12 mouse cellular contexts compared by ENCODE assay signal in genomic region chr12:111009615-111010257, GRCm38 (mm10). TPM values are rescaled to one million over a fixed set of nuclear protein-coding genes. Genes with fewer than 3 reads are reported as not detected.
DNase-seq lines count a peak whose midpoint lies in the region; ATAC-seq and TF ChIP-seq lines count a peak whose summit lies in the region.
"Had no signal": no experiment of that assay in that cellular context is flagged by ENCODE, and none has a peak within 500 bp of the region (broad histone marks: within the 10 kb centered on the region; RNA-seq: fewer than 3 reads in every experiment).

No protein-coding gene starts in this region.

- peak overlapping the region; percentile 44 for H3K27ac ChIP-seq in heart, embryonic 13.5 days (replicated peaks)
- H3K27ac ChIP-seq in midbrain, embryonic 11.5 days (ENCODE audit: low read depth, low read length), result no peak overlapping the region
- no peak overlapping the region for H3K27ac ChIP-seq in midbrain, postnatal 0 days (ENCODE audit: low read depth, low read length)
- H3K27ac ChIP-seq in liver, embryonic 15.5 days (replicated peaks), result peak overlapping the region; percentile 71

- peaks cover 53% of the 10 kb centered on the region for H3K4me1 ChIP-seq in heart, embryonic 13.5 days
- H3K4me1 ChIP-seq in midbrain, embryonic 11.5 days (ENCODE audit: control insufficient read depth, insufficient read depth, low read length), result no peaks in the 10 kb centered on the region
- no peaks in the 10 kb centered on the region for H3K4me1 ChIP-seq in midbrain, postnatal 0 days (ENCODE audit: insufficient read depth, low read length)
- peaks cover 55% of the 10 kb centered on the region for H3K4me1 ChIP-seq in liver, embryonic 15.5 days (replicated peaks)

- no peaks in the 10 kb centered on the region for H3K27me3 ChIP-seq in heart, embryonic 13.5 days (replicated peaks)
- no peaks in the 10 kb centered on the region for H3K27me3 ChIP-seq in midbrain, embryonic 11.5 days (ENCODE audit: control insufficient read depth, insufficient read depth, low read length)
- H3K27me3 ChIP-seq in midbrain, postnatal 0 days (ENCODE audit: insufficient read depth, low read length), result no peaks in the 10 kb centered on the region
- no peaks in the 10 kb centered on the region for H3K27me3 ChIP-seq in liver, embryonic 15.5 days

- no peak for TF ChIP-seq CTCF in midbrain, postnatal 0 days (IDR thresholded peaks at IDR 0.05)

- H3K36me3 ChIP-seq in heart, embryonic 13.5 days, result no peaks in the 10 kb centered on the region
- no peaks in the 10 kb centered on the region for H3K36me3 ChIP-seq in midbrain, embryonic 11.5 days (ENCODE audit: control insufficient read depth, insufficient read depth, low read length)
- H3K36me3 ChIP-seq in midbrain, postnatal 0 days (ENCODE audit: insufficient read depth, low read length), result no peaks in the 10 kb centered on the region
- no peaks in the 10 kb centered on the region for H3K36me3 ChIP-seq in liver, embryonic 15.5 days (replicated peaks)

- intact Hi-C loops in heart, postnatal 25 days (cut with DNase I), result no loop called here

- peak overlapping the region; percentile 59; the same call in 1 of the 2 replicates for H3K9ac ChIP-seq in heart, embryonic 13.5 days
- H3K9ac ChIP-seq in midbrain, embryonic 11.5 days (ENCODE audit: low read length), result no peak overlapping the region
- no peak overlapping the region for H3K9ac ChIP-seq in midbrain, postnatal 0 days (replicated peaks; ENCODE audit: low read length, poor library complexity, severe bottlenecking)
- H3K9ac ChIP-seq in liver, embryonic 15.5 days, result no peak overlapping the region; the same call in 1 of the 2 replicates

- WGBS in heart, embryonic 13.5 days, result 19% methylated on average over 6 of the region's 6 CpGs
- WGBS in midbrain, embryonic 11.5 days, result 80% methylated on average over 6 of the region's 6 CpGs
- 70% methylated on average over 6 of the region's 6 CpGs for WGBS in midbrain, postnatal 0 days
- 22% methylated on average over 6 of the region's 6 CpGs for WGBS in liver, embryonic 15.5 days (ENCODE audit: insufficient replicate concordance)

- no peak overlapping the region for H3K4me2 ChIP-seq in heart, embryonic 13.5 days
- H3K4me2 ChIP-seq in midbrain, embryonic 11.5 days, result no peak overlapping the region
- H3K4me2 ChIP-seq in midbrain, postnatal 0 days (ENCODE audit: low read depth, low read length, poor library complexity, severe bottlenecking), result no peak overlapping the region
- peak overlapping the region; percentile 13; the same call in 1 of the 2 replicates for H3K4me2 ChIP-seq in liver, embryonic 15.5 days

- no peak for DNase-seq in heart, postnatal 25 days (ENCODE audit: low spot score)
- DNase-seq in midbrain, embryonic 11.5 days (ENCODE audit: low spot score, missing footprints), result peak; percentile 67
- DNase-seq in midbrain, postnatal 0 days (ENCODE audit: low spot score), result no peak
- no peak for DNase-seq in thymus, postnatal 36 days
- no peak for DNase-seq in right cerebral cortex, postnatal 4 days
- no peak for DNase-seq in kidney, postnatal 25 days
- DNase-seq: adrenal gland, adult 2 months; kidney, adult 8-10 months; thymus, postnatal 14 days had no signal

- H3K4me3 ChIP-seq in heart, embryonic 13.5 days, result no peak overlapping the region
- no peak overlapping the region for H3K4me3 ChIP-seq in midbrain, embryonic 11.5 days (ENCODE audit: low read depth, low read length)
- no peak overlapping the region for H3K4me3 ChIP-seq in midbrain, postnatal 0 days (ENCODE audit: low read depth, low read length)
- no peak overlapping the region for H3K4me3 ChIP-seq in liver, embryonic 15.5 days (replicated peaks)
- H3K4me3 ChIP-seq: erythroblast, embryonic 14.5 days had no signal

- H3K9me3 ChIP-seq in heart, embryonic 13.5 days, result peaks cover 7% of the 10 kb centered on the region
- H3K9me3 ChIP-seq in midbrain, embryonic 11.5 days (ENCODE audit: control insufficient read depth, low read length), result no peaks in the 10 kb centered on the region
- H3K9me3 ChIP-seq in midbrain, postnatal 0 days (ENCODE audit: low read length), result no peaks in the 10 kb centered on the region
- H3K9me3 ChIP-seq in liver, embryonic 15.5 days (replicated peaks), result no peaks in the 10 kb centered on the region

- ATAC-seq in heart, embryonic 13.5 days (ENCODE audit: extremely low read depth, insufficient number of reproducible peaks, low FRiP score, low TSS enrichment), result no peak
- ATAC-seq in midbrain, embryonic 11.5 days (ENCODE audit: low FRiP score), result no peak
- no peak for ATAC-seq in midbrain, postnatal 0 days (ENCODE audit: low FRiP score)
- peak; percentile 60 for ATAC-seq in liver, embryonic 15.5 days (ENCODE audit: insufficient read depth)

RNA-seq across cellular contexts. Expression of gene Rcor1, which starts 29.4 kb away (rescaled TPM):
- polyA plus RNA-seq in heart, embryonic 13.5 days (2015; fragmentation: Nextera tagmentation; extraction: Ambion mirVana), result 5.4 and 6.7 TPM in 2 replicates
- 10 to 100 TPM; 14.8 to 17.4 TPM for total RNA-seq in heart, postnatal 25 days (2021)
- polyA plus RNA-seq in midbrain, embryonic 11.5 days (2014; fragmentation: Nextera tagmentation; extraction: Ambion mirVana), result 10.4 and 12.1 TPM in 2 replicates
- total RNA-seq in midbrain, postnatal 0 days (2014; rRNA removed), result 11.3 and 14.9 TPM in 2 replicates
- polyA plus RNA-seq in midbrain, postnatal 0 days (2015; fragmentation: Nextera tagmentation; extraction: Ambion mirVana), result 2.5 and 2.7 TPM in 2 replicates
- polyA plus RNA-seq in liver, embryonic 15.5 days (2015; fragmentation: Nextera tagmentation; extraction: Ambion mirVana), result 4.6 and 5.1 TPM in 2 replicates

RNA-seq across cellular contexts. Expression of gene Ankrd9, which starts 30.9 kb away (rescaled TPM):
- 13.5 and 13.7 TPM in 2 replicates for polyA plus RNA-seq in heart, embryonic 13.5 days (2015; fragmentation: Nextera tagmentation; extraction: Ambion mirVana)
- total RNA-seq in heart, postnatal 25 days (2021), result 10 to 100 TPM; 66.8 to 71.8 TPM
- 9.9 and 11.8 TPM in 2 replicates for polyA plus RNA-seq in midbrain, embryonic 11.5 days (2014; fragmentation: Nextera tagmentation; extraction: Ambion mirVana)
- total RNA-seq in midbrain, postnatal 0 days (2014; rRNA removed), result 11.8 and 14.0 TPM in 2 replicates
- 12.1 and 13.4 TPM in 2 replicates for polyA plus RNA-seq in midbrain, postnatal 0 days (2015; fragmentation: Nextera tagmentation; extraction: Ambion mirVana)
- polyA plus RNA-seq in liver, embryonic 15.5 days (2015; fragmentation: Nextera tagmentation; extraction: Ambion mirVana), result 63.5 and 68.6 TPM in 2 replicates

Comparison
In these comparisons a context has a peak if more than half of its experiments do, and no peak if none do; other contexts are left out.
1. H3K27ac ChIP-seq: peak in heart, embryonic 13.5 days (single experiment) and liver, embryonic 15.5 days (single experiment); none in midbrain, embryonic 11.5 days (single experiment) and midbrain, postnatal 0 days (single experiment).